Mouse (Mus musculus): ENCODE data around the gene Abcc8.

GRCm38 (mm10) chr7:46184232-46184631 is 4.4 kb upstream of the Abcc8 start:
- TF ChIP-seq CTCF (IDR thresholded peaks at IDR 0.05; ENCODE audit: insufficient read depth, low read length) (no peak), POLR2A (IDR thresholded peaks at IDR 0.05; ENCODE audit: borderline replicate concordance, extremely low read depth, low read depth, low read length) (no peak)
